Mouse (Mus musculus) C2C12 (cell line): ENCODE data around the gene Ercc6. TPM values are rescaled to one million over a fixed set of nuclear protein-coding genes. Genes with fewer than 3 reads are reported as not detected.

Source experiments
- H3K27me3 ChIP-seq: one replicate; pipeline ENCODE4 v1.6.1; 2011; ENCODE audit not compliant: control insufficient read depth, insufficient read depth, insufficient read length
- H3K36me3 ChIP-seq: one replicate; pipeline ENCODE4 v1.6.1; 2011; ENCODE audit not compliant: control insufficient read depth, insufficient read depth
- H3K4me3 ChIP-seq: one replicate; pipeline ENCODE4 v1.5.1; 2011; ENCODE audit warnings: mild to moderate bottlenecking, control low read depth; ENCODE audit not compliant: poor library complexity, insufficient read depth, severe bottlenecking
- H3K79me2 ChIP-seq: one replicate; pipeline ENCODE4 v1.6.1; 2011; ENCODE audit not compliant: control insufficient read depth, insufficient read depth
- H3K79me3 ChIP-seq: one replicate; pipeline ENCODE4 v1.6.1; 2011; ENCODE audit warnings: low read depth, control low read depth
- H3ac ChIP-seq: one replicate; pipeline ENCODE3; 2011; ENCODE audit warnings: low read depth; ENCODE audit not compliant: control insufficient read depth, insufficient read length
- CEBPB ChIP-seq: IDR thresholded peaks from one replicate; pipeline ENCODE4 v1.6.1; 2011; ENCODE audit warnings: low read depth, mild to moderate bottlenecking, control low read depth, moderate library complexity
- CTCF ChIP-seq: IDR thresholded peaks from one replicate; pipeline ENCODE4 v1.5.1; 2011; ENCODE audit not compliant: control insufficient read depth, insufficient read depth, insufficient read length
- FOSL1 ChIP-seq: IDR thresholded peaks from one replicate; pipeline ENCODE4 v1.8.0; 2011; ENCODE audit warnings: mild to moderate bottlenecking, low read length; ENCODE audit not compliant: poor library complexity, insufficient read depth, severe bottlenecking
- MAX ChIP-seq: IDR thresholded peaks from one replicate; pipeline ENCODE4 v1.6.1; 2011; ENCODE audit warnings: mild to moderate bottlenecking, control low read depth
- MYOD1 ChIP-seq: IDR thresholded peaks from one replicate; pipeline ENCODE4 v1.6.1; 2011; ENCODE audit warnings: low read depth; ENCODE audit not compliant: control insufficient read depth, insufficient read length
- MYOG ChIP-seq: IDR thresholded peaks from one replicate; pipeline ENCODE4 v1.6.1; 2011; ENCODE audit not compliant: control insufficient read depth, insufficient read length; ENCODE audit errors: extremely low read depth
- USF1 ChIP-seq: IDR thresholded peaks from one replicate; pipeline ENCODE4 v1.6.1; 2011; ENCODE audit warnings: low read depth, mild to moderate bottlenecking, control low read depth, moderate library complexity
- polyA plus RNA-seq: library from polyadenylated mRNA; unstranded; fragments of >200 nt; fragmentation: generic; extraction: Trizol; gene quantifications from one replicate; pipeline ENCODE4 v1.2.1, GENCODE M21; 2012; ENCODE audit warnings: missing spikeins

The Ercc6 gene
- polyA plus RNA-seq, 1 experiment = 3.0 TPM

DNA sequence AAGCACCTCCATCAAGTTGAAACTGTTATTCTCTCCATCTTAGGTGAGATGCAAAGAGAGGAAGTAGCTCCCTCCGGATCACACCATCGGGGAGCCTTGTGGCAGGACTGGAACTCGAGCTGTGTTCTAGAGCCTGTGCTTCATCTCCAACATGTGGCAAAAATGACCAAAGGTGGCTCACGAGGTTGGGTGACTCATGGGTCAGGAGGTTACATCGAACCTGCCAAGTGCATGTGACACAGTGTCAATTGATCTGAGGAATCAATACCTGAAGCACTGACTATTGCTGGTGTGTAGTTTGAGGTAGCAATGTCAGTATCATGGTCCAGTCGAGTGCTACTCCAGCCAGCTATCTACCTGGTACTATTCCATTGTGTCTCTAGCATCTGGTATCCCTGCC, 36.8 kb upstream of the Ercc6 start:
- H3K27me3 ChIP-seq = peaks cover 23% of the 10 kb centered on the region
- no peaks in the 10 kb centered on the region for H3K36me3 ChIP-seq
- H3K4me3 ChIP-seq = no peak overlapping the region
- H3K79me2 ChIP-seq = no peaks in the 10 kb centered on the region
- TF ChIP-seq MYOD1 (no peak), CTCF (no peak), MYOG (no peak)
- no peaks in the 10 kb centered on the region for H3K79me3 ChIP-seq
- no peak overlapping the region for H3ac ChIP-seq

- H3K79me2 ChIP-seq = no peaks in the 10 kb centered on the region
These were observed 35.7 kb upstream of the Ercc6 start for GRCm38 (mm10) chr14:32477581-32477980.

DNA sequence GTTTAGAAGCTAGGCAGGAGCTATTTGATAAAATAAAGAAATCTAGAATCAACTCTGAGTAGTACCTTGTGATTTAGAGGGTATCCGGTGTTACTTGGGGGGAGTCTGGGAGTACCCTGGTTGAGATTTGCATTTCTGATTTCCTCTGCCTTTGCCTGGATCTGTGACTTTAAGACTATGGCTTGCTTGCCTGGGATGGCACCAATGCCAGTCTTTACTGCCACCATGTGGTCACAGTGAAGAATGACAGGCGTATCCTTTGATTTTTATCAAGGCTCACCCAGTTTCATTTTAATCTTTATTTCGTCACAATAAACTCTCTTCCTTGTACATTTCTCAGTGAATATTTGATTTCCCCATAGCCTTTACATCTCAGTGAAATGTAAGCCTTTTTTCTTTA, 31.3 kb upstream of the Ercc6 start:
- peaks cover 26% of the 10 kb centered on the region for H3K27me3 ChIP-seq
- no peak overlapping the region for H3ac ChIP-seq
- H3K4me3 ChIP-seq = no peak overlapping the region
- no peaks in the 10 kb centered on the region for H3K79me2 ChIP-seq
- peak; percentile 31 for TF ChIP-seq CTCF
- TF ChIP-seq CEBPB = no peak
- peak; percentile 2 for TF ChIP-seq USF1
- no peak for TF ChIP-seq MYOG
- no peak for TF ChIP-seq FOSL1
- no peaks in the 10 kb centered on the region for H3K36me3 ChIP-seq
- no peaks in the 10 kb centered on the region for H3K79me3 ChIP-seq

More at GRCm38 (mm10) chr14:32477581-32477980, 35.7 kb upstream of the Ercc6 start:
- Histone ChIP-seq H3K36me3 (no peaks in the 10 kb centered on the region), H3K4me3 (no peak overlapping the region), H3K27me3 (peaks cover 23% of the 10 kb centered on the region), H3K79me3 (no peaks in the 10 kb centered on the region), H3ac (no peak overlapping the region)
- TF ChIP-seq MYOD1 (no peak), MAX (no peak), USF1 (no peak), FOSL1 (no peak), MYOG (no peak), CEBPB (no peak), CTCF (no peak)

GRCm38 (mm10) chr14:32492521-32492920, 20.8 kb upstream of the Ercc6 start:
- no peaks in the 10 kb centered on the region for H3K79me2 ChIP-seq
- no peak for TF ChIP-seq CEBPB
- peak; percentile 82 for TF ChIP-seq MAX
- TF ChIP-seq USF1 = no peak
- no peak for TF ChIP-seq MYOG
- TF ChIP-seq FOSL1 = peak; percentile 27
- no peaks in the 10 kb centered on the region for H3K36me3 ChIP-seq
- no peak overlapping the region for H3ac ChIP-seq
- H3K27me3 ChIP-seq = no peaks in the 10 kb centered on the region
- no peaks in the 10 kb centered on the region for H3K79me3 ChIP-seq
- peak overlapping the region; percentile 2 for H3K4me3 ChIP-seq

GRCm38 (mm10) chr14:32496115-32496850, 17.0 kb upstream of the Ercc6 start:
- Histone ChIP-seq H3K27me3 (no peaks in the 10 kb centered on the region), H3K4me3 (no peak overlapping the region)

DNA sequence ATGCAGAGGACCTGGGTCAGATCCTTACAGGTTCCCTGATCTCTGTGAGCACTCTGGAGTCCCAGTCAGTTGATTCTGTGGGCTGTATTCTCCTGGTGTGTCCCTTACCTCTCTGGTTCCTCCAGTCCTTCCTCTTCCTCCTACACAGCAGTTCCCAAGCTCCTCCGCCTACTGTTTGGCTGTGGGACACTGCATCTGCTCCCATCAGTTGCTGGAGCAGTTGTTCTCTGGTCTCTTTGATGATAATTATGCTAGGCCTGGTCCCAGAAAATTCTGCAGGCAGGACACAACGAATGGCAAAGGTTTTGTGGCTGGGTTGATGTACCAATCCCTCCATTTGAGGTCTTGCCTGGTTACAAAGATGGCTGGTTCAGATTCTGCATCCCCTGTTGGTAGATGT, 12.0 kb upstream of the Ercc6 start:
- Histone ChIP-seq H3ac (no peak overlapping the region), H3K4me3 (no peak overlapping the region), H3K27me3 (no peaks in the 10 kb centered on the region), H3K79me2 (no peaks in the 10 kb centered on the region), H3K36me3 (no peaks in the 10 kb centered on the region), H3K79me3 (no peaks in the 10 kb centered on the region)
- TF ChIP-seq CEBPB (no peak), MYOD1 (no peak), MAX (no peak), FOSL1 (no peak), USF1 (no peak), MYOG (no peak), CTCF (no peak)

More at GRCm38 (mm10) chr14:32496115-32496850, 17.0 kb upstream of the Ercc6 start:
- Histone ChIP-seq H3K79me3 (no peaks in the 10 kb centered on the region), H3K79me2 (no peaks in the 10 kb centered on the region), H3K36me3 (no peaks in the 10 kb centered on the region), H3ac (no peak overlapping the region)
- peak; percentile 18 for TF ChIP-seq CEBPB
- TF ChIP-seq CTCF = no peak
- TF ChIP-seq USF1 = peak; percentile 36
- peak; percentile 45 for TF ChIP-seq MAX
- TF ChIP-seq MYOG = no peak
- no peak for TF ChIP-seq MYOD1
- no peak for TF ChIP-seq FOSL1
